Mouse (Mus musculus) spleen, adult 10 weeks (tissue): ENCODE results near the gene Pet2. TPM values are rescaled to one million over a fixed set of nuclear protein-coding genes. Genes with fewer than 3 reads are reported as not detected.

ENCODE experiments used
- polyA plus RNA-seq: library from polyadenylated mRNA; stranded (reverse); fragments of 350-450 nt; fragmentation: Illumina TruSeq; extraction: RNeasy Lipid Tissue Mini Kit (QIAGEN cat#74804); gene quantifications from one replicate; pipeline ENCODE4 v1.2.3, GENCODE M21; 2015; ENCODE audit warnings: low replicate concordance; ENCODE audit not compliant: insufficient read depth

The Pet2 gene
- polyA plus RNA-seq = not detected

DNA sequence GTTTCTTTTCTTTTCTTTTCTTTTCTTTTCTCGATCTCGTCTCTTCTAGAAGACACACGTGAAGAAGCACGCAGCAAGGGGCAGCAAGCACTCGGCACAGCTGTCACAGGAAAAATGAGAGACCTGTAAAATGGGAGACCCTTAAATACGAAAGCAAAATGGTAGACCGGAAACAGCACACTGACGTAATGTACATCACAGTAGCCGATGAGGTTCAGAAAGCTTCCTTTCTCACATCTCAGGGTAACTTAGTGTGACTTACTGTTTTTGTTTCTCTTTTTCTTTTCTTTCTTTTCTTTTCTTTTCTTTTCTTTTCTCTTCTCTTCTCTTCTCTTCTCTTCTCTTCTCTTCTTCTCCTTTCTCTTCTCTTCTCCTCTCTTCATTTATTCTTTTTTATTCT, at the start of gene Pet2:
Gene Pet2, minus strand, starts transcription at position 101 of the 400 bp plus-strand sequence.

